Mouse (Mus musculus) forelimb bud, embryonic 11.5 days (tissue): ENCODE data around the gene Siae.

Experiments used
- DNase-seq: peaks from one replicate; pipeline ENCODE4 v3.0.0-alpha.2; 2012; ENCODE audit warnings: low read depth, low spot score

Siae gene

DNA sequence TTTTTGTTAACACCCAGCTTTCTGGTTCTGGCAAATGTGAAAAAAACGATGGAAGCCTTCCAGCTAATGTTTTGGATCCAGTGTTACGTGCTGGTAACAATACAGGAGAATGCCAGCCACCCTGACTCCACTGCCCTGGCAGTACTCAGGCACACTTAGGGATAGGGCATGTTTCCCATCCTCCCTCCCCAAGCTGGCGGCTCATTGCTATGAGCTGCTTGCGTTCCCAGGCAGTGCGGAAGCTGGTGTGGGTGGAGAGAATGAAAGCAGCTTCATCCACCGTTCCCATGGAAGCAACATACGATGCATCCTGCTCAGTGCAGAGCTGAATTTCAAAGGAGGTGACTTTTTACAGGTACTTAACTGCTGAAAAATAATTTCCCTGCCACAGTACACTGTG lies 70.1 kb downstream of the Siae start:
- DNase-seq = no peak

DNA sequence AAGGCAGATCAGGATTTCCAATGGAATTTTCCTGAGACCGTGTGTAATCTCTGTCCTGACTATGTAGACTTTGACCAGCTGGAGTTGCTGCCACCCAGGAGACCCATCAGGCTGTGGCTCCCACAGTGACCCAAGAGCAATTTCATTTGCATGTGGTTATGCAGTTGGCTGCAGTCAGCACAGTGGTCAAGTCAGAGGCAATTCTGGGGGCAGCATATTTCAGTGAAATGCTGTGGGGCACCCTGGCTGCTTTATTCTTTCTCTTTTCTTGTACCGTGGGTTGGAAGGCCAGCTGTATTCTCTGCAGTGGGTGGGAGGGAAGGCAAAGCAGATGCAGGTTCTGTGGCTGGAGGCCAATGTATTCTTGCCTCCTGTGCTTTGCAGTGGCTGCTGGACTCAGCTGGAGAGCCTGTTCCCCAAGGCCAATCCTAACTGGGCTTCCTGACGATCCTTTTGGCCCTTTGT lies 70.6 kb downstream of the Siae start:
- DNase-seq = no peak

DNA sequence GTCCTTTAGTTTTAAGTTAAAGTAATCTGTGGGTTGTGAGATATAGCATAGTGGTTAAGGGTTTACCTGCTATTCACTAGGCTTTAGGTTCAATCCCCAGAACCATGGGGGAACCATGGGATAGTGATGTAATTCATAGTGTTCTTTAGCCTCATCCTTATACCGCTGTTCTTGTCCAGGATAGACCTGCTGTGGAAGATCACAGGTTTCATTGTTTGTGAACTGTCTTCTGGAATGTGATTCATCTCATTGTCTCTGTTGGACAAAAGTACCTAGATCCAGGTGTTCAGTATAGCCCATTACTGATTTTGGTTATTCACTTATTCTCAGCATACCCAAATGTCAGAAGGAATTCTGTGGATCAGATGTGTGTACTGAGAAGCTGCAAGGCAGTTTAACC lies 71.8 kb downstream of the Siae start:
- DNase-seq = no peak

DNA sequence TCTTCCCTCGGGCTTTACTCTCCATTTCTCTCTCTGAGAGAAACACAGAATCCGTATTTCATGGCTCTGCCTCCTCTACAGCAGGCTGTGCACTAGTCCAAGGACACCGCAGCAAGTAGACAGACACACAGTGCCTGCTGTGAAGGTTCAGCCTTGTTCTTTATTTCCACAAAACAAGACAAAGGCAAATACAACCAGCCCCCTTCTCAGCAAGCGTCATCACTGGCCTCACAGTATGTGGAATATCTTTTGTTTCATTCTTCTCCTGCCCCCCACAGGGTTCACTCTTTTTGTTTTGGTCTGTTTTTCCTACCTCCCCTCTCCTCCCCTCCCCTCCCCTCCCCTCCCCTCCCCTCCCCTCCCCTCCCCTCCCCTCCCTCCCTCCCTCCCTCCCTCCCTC lies 73.1 kb downstream of the Siae start:
- DNase-seq = no peak

DNA sequence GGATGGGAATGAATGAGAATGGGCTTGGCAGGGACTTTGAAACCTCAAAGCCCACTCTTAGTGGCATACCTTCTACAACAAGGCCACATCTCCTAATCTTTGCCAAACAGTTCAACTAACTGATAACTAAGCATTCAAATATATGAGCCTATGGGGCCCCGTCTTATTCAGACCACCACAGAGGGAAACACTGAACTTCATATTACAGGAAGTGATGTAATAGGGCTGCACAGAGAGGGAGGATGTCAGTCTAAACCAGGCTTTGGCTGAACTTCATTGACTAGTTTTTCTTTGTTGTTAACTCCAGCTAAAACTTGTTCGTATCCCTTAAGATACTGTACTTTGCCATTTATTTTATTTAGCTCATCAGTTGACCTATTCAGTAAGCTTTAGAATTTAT lies 74.4 kb downstream of the Siae start:
- DNase-seq = no peak

DNA sequence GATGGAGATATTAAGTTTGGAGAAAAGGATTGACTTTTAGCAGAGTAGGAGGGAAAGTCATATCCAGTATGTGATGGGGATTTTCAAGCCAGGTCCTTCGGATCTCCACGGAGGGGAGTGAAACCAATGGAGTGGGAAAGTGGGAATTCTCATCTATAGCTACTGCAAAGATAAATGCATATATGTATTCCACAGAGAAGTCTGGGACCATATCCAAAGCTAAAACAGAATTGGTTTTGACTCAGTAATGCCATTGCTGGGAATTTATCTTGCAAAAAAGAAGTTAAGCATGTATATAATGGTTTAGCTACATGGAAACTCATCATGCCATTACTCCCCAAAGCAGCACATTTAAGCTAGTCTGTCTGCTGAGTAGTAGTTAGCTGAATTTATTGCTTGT lies 76.8 kb downstream of the Siae start:
- DNase-seq = no peak

DNA sequence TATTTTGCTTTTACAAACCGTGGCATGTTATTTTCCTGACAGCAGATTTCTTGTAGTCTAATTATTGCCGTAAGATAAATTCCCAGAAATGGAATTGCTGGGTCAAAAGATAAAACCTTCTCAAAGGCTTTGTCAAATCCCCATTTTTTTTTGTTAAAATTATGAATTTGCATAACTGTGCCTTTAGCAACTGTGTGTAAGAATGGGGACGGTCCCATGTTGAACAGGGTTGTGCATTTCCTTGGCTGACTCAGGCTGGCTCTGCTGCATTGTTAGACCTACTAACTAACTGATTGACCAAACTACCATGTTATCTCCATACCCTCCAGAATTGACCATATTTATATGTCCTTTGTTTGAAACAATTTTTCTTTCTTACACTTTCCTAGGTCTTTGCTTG lies 78.8 kb downstream of the Siae start:
- DNase-seq = no peak

DNA sequence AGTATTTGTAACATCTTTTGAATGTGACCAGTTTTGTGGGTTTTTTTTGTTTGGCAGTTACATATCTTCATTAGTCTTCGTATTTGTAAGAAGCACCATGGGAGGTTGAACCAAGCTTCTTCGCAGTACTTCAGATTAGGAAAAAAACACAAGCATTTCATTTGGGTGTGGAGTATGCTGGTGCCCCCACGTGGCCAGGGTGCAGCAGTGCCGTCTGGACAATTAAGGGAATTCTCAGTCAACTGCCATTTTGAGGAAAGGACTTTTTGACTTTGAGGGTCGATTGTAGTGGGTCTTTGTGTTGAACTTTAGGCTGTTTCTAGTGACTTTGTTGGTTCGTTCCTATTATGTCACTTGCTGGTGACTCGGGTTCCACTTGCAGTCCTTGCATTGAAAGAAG lies 80.8 kb downstream of the Siae start:
- DNase-seq = peak; percentile 39

DNA sequence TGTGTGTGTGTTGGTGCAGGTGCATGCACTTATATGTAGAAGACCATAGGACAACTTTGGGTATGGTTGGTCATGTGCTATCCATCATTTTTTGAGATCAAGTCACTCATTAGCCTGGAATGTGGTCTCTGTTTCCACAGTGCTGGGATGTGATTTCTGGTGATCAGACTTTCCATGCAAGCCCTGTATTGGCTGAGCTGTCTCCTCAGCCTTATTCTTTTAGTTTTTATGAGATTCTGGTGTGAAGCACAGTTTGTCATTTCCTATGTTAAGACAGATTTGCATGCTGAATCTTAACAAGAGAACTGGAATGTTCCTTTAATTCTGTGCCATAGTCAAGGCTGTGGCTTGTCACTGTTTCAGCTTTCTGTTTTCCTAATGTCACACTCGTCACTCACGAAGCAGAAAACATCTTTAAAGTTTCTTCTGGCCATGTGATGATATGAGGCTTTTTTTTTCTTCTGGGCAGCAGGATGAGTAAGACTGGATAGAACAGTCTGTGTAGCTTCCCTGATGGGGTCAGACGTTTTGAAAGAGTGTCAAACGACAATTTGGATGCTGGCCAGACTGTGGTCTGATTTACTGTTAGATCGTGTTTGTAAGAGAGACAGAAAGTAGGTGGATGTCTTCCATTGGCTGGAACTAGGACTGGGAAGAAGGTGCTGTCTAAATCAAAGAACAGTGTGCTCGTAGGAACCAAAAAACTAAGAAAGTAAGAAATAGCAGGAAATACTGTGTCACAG lies 81.5 kb downstream of the Siae start:
- DNase-seq = no peak

DNA sequence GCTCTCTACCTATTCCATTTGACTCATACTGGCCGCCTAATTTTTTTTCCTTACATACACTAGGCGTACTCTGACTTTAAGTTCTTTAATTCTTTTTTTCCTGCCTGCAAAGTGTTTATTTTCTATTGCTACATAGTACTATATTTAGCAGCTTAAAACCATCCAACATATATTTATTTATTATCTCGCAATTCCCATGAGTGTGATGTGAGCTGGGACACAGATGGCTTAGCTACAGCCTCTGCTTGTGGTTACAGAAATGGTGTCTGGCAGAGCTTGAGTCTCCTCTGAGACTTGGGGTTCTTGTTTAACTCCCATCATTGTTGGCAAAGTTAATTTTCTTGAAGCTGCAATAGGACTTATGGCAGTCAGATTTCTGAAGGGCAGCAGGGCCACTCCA lies 83.2 kb downstream of the Siae start:
- no peak for DNase-seq

DNA sequence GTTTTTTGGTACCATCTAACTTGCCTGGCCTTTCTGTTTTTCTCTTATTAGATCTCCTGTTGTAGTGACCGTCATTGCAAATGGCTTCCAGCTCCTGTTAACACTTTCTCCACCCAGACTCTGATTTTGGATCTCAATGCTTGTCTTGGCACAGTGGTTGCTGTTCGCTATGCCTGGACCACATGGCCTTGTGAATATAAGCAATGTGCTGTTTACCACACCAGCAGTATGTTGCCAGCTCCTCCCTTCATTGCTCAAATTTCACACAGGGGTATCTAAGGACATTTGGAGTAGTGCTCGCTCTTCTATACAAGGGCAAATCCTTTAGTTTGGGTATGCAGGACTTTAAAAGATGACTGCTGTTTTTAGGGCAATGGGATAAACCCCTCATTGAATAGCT lies 90.7 kb downstream of the Siae start:
- DNase-seq = no peak

DNA sequence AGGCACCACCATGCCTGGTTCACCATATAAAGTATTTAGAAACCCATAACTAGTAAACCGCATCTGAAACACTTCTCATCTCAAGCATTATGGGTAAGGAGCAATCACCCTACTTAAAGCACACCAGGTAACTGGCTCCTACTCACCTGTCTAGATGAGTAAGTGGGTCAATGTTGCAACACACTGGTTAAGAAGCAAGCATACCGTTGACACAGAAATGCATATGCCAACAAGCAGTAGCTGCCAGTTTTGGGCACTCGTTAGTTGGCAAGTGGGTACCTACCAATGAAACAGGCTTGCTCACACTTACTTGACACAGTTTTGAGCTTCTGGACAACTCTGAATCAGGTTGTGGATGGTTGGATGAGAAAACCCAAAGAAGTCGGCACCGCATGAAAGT lies 95.1 kb downstream of the Siae start:
- no peak for DNase-seq

DNA sequence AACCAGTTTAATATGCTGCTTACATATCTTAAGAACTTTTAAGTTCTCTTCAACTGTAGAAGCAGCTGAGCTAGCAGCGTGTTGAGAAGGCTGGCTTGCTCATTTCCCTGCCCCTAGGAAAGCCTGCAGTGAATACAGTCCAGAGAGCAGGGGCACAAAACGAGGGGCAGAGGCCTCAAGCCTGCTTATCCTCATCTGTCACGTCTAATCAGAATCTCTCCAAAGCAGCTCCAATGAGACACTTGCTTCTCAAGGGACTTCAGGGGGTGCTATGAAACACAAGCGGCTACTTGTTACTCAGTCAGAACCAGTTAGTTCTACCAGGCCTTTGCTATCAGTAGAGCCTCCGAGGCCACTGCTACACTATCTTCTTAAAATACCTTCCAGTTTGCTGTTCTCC lies 98.3 kb downstream of the Siae start:
- DNase-seq = no peak

DNA sequence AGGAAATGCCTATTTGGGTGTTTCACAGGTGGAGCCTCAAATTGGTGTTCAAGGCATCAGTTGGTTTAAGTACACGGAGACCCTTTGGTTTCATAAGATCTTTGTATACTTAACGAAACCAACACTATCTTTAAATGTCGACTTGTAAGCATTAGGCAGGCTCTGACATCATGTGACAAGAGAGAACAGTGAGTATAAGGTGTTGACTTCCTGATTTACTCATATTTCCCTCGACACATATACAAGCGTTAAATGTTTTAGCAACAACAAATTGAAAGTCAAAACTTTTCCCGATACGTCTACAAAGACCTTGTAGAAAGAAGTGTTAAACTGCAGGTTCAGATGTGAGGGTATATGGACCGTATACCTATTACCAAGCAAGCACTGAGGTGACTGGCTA lies 100.5 kb downstream of the Siae start:
- no peak for DNase-seq

DNA sequence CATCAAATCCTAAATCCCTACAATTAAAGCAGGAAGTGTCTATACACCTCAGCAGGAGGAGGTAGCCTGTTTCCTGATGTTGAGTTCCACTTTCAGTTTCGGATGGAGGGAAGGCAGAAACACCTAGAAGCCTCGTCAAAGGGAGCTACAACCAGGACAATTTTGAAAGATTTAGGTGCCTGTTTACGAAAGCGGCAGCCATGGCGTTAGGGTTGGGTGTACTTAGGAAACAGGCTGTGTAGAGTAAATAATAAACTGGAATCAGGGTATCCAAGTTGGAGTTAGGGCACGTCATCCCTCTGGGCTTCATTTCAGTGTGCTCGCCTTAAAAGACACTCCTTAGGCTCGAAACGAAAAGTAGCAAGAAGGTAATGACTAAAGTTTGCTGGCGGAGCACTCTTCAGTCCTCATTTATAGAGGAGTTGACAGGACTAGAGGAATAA lies 101.0 kb downstream of the Siae start:
- no peak for DNase-seq

DNA sequence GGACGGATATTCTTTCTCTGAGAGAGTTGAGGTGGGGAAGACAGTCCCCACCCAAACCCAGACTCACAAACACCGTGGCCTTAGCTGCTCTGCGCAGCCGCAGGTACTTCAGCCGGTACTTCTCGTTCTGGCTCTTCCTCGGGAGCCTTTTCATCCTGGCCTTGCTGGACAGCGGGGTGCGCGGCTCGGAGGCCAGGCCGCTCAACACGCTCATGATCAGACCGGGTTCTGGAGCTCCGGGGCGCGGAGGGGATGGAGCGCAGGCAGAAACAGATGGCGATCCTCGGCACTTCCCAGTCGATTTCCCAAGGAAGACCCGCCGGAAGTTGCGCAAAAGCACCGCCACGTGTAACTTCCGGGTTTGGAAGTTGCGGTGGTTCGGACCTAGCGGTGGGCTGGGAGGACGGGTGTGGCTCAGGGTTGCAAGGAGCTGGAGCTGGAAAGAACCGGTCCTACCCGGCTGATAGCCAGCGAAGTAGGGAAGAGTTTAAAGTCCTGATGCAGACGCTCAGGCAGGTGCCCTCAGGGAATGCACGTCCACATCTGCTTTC lies 101.5 kb downstream of the Siae start, which contains the start of gene Tbrg1:
TSS of gene Tbrg1 (minus strand) at position 382 of the 551 bp plus-strand sequence.
- peak; percentile 91 for DNase-seq

DNA sequence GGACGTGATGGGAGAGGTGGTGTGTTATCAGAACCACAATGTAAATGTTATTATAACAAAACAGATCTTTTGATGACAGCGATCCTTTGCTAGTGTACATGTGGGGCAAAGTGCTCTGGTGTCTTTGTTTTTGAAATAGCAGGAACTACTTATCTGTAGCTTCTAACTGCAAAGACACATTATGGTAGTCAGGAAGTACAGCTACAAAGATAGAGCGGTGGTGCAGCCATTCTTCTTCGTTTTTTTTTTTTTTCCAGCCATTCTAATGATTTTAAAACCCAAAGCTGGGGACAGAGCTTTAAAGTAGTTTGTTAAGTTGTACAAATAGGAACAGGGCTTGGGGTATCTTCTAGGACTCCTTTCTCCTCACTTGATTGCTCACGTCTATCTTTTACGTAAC lies 103.9 kb downstream of the Siae start:
- no peak for DNase-seq

DNA sequence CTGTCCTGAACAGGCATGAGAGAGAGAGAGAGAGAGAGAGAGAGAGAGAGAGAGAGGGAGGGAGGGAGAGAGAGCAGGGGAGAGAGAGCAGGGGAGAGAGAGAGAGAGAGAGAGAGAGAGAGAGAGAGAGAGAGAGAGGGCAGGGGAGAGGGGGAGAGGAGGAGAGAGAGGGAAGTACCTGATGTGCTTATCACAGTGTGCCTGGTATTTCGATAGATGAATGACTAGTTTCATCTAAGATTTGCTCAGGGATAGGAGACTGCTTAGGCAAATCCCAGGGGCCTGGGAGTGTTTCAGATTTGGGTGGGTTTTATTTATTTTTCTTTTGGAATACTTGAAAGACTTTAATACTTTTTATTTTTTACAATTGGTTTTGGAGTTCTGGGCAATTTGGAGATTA lies 107.7 kb downstream of the Siae start:
- no peak for DNase-seq

DNA sequence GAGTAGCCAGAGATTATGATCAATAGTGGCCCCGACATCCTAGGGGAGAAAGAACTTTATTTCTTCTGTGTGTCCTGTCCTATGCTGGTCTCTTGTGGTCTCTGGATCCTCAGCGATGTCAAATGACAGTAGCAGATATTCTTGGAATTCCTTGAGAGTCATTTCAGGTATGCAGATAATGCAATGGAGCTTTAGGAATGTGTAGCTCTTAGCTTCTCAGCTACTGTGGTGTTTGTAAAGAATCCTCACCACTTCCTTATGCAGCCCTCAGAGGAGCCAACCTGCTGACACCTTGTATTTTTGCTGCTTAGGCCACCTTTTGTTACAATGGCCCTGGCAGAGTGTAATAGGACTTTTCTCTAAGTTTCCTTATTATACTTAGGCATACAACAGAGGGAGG lies 109.1 kb downstream of the Siae start:
- DNase-seq = no peak

DNA sequence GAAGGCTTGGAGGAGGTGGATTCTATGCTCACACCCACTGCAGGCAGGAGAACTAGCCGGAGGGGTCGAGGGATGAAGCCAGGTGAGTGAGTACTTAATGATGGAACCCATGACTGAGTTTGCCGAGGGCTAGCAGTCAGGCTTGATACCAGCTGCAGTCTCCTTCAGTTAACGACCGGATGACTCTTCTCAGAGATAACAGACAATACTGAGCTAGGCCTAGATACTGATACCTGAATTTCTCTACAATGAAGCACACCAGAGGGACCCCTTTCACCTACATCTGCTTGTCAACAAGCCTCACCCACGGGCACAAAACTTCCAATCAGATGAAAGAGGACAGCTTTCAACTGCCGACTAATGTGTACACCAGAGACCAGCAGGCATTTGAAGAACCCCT lies 110.5 kb downstream of the Siae start:
- no peak for DNase-seq

DNA sequence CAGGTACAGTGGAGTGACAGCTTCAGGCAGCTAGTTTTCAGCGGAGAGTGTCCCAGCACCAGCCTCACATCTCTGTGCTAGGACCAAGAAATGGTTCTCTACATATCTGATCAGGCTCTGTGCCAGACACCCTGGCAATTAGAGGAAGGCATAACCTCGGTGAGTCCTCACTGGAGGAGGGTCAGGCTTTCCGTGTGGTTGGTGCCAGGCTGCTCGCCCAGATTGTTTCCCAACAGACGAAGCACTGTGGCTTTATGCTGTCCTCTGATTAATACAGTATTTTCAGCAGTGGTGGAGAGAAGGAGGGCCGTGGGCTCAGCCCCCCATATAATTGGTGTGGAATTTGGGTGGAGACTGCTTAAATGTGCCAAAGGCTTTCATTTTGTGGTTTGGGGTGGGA lies 113.6 kb downstream of the Siae start, which contains the start of gene Panx3:
TSS of gene Panx3 (minus strand) at position 121 of the 400 bp plus-strand sequence.
- no peak for DNase-seq

DNA sequence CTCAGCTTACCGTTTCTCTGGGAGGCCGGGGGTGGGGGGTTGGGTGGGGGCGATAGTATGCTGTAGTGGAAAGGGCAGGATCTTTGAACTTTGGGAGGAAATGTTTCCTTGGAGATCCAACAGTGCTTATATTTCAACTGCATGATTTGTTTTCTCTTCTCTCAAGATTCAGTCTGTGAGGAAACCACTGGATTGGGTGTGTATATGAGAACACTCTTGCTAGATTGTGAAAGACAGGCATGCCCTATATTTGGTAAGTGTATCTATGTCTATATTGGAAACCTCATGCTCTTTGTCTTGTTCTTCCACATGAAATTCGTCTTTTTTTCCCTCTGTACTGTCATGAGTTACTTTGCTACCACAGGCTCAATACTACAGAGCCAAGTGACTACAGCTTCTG lies 114.2 kb downstream of the Siae start:
- DNase-seq = no peak

DNA sequence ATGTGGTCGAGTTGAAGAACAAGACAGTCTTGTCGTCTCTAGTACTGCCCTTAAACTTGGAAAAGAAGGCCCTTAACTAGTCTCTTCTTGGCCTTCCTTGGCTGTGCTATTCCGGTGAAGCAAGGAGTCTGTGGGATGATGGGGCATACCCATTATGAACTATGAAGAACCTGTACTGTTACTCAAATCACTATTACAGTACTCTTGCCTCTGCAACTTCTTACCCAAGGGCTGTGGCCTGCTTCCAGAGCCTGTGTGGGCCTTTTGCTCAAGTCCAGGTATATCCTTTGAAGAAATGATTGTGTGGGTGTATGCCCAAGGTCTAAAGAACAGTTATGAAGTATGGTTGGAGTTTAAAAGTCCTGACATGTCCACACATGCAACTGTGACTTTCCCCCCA lies 114.8 kb downstream of the Siae start:
- no peak for DNase-seq

DNA sequence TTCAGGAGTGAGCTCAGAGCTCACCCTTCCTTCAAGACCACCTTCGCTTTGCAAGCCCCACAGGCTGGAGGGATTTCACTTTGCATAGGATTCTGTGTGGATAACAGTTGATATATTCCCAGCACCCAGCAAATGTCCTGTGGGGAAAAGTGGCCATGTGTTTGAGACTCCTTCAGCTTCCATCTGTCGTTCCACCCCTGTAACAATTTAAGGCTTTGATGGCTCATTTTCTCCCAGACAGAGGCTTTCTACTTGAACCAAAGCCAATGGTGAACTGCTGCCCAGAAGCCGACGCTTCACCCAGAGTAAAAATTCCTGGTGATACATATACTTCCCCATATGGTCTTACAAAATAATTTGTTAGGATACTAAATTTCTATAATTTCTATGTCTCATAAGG lies 119.8 kb downstream of the Siae start:
- DNase-seq = no peak
